Mouse (Mus musculus): Measurements from ENCODE around the gene Unc119.

Gene Unc119

DNA sequence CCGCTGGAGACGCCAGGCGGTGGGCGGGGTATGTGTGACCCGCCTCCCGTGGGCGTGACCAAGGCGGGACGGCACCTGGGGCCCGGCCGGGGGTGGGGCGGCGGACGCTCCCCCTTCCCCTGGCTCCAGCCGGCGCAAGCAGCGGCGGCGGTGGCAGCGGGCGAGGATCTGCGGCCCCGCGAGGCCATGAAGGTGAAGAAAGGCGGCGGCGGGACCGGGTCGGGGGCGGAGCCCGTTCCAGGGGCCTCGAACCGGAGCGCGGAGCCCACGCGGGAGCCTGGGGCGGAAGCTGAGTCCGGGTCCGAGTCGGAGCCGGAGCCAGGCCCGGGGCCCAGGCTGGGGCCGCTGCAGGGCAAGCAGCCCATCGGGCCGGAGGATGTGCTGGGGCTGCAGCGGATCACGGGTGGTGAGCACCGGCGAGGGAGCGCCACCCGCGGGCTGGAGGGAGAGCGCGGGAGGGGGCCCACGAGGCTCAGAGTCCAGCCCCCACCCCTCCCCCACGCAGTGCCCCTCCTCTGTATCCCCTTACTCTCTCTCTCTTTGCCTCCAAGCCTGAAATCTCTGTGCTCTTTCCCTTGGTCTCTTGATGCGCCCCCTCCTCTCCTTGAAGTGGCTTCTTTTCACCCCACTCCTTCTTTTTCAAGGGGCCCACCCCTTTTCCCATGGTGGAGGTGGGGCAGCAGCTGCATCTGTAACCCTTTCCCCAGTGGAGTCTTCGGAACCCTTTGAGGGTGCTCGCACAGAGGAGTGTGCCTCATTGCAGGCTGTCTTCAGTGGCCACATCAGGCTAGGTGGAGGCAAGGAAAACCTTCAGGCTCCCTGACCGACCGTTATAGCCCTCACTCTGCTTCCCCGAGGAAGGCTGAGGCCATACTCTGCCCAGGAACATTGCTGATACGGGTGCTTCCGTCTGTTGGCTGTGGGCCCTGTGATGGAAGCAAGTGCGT is at the start of gene Unc119:
TSS of gene Unc119 (plus strand) at position 102 of the 947 bp plus-strand sequence.
- peak; percentile 75 for DNase-seq

DNA sequence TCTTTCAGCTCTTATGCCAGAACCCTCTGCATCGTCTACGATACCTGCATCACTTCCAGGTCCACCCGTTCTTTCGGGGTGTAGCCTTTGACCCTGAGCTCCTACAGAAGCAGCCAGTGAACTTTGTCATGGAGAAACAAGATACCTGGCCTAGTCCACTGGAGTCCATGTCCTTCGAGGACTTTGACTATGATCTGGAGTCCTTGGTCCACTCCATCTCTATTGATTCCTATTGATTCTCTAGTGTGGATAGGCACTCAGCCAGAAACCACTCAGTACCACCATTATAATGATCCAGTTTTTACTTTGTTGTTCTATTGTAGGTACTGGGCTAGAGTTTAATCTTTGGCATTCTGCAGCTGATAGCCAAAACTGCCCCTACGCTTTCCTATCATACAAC is 48.7 kb upstream of the Unc119 start:
- DNase-seq, result no peak

- no peak for DNase-seq
These were observed 42.4 kb upstream of the Unc119 start for GRCm38 (mm10) chr11:78300917-78301316.

DNA sequence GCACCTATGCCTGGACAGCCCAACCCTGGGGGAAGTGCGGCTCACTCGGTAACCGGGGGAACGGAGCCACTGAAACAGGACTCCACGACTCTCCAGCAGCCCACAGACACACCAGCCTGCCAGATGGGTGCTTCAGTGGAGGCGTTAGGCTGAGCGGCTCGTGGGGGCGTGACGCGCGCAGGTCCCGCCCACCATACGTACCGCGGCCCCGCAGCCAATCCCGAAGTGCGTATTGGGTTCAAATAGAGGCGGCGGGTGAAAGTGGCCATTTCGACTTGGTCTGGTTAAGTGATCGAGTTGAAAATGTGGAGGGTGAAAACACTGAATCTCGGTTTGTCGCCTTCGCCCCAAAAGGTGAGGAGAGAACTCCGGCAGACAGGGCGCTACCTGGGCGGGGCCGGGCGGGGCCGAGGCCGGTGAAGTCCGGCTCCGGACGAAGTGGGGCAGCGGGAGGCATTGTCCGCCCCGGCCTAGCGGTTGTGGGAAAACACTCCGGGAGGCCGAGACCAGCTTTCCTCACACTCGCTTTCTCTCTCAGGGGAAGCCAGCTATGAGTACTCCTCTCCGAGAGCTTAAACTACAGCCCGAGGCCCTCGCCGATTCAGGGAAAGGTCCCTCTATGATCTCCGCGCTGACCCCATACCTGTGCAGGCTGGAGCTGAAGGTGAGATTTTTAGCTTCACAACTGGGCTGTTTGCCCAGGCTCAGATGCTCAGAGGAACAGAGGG is 41.8 kb upstream of the Unc119 start, which contains the start of gene Spag5:
TSS of gene Spag5 (plus strand) at position 173 of the 728 bp plus-strand sequence.
- peak; percentile 83 for DNase-seq

GRCm38 (mm10) chr11:78305272-78305671 is 38.0 kb upstream of the Unc119 start:
- DNase-seq, result no peak

- DNase-seq, result no peak
These were observed 32.3 kb upstream of the Unc119 start for GRCm38 (mm10) chr11:78310861-78311511.

- no peak for DNase-seq
These were observed 29.6 kb upstream of the Unc119 start for GRCm38 (mm10) chr11:78313662-78314061.

DNA sequence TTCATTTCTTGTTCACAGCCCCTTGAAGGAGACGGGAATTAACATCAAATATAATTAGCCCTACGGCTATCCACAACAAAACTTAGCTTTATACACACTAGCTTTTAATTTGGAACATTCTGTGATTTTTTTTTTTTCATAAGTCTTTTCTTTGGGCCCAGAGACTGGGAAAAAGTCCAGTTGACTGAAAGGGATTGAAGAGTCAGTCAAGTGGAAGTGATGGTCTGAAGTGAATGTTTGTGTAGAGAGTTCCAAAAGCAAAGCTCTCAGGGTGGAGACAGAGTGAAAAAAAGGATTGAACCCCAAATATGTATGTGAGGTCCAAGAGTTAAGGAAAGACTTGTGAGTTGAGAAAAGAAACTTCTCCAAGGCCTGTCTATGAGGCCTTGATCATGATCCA is 24.9 kb upstream of the Unc119 start:
- no peak for DNase-seq

- no peak for DNase-seq
These were observed 21.0 kb upstream of the Unc119 start for GRCm38 (mm10) chr11:78322076-78322831.

DNA sequence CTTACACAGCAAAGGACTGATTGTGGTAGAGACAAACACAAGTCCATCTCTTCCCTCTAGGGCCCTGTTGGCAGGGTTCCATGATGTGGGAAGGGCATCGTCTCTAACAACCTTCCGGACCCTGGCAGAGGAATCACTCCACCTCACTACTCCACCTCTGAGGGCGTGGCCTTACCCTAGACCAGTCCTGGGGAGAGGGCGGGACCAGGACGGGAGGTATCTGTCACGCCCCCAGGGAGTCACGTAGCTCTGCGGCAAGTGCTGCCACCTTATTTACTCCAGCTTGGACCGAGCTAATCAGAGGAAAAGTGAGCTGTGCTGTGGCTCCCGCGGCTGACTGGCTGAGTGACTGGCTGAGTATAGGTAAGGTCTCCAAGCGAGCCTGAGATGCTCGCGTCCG is 20.4 kb upstream of the Unc119 start, which contains the start of gene Aldoc:
TSS of gene Aldoc (plus strand) at position 109 of the 400 bp plus-strand sequence.
- peak; percentile 86 for DNase-seq

DNA sequence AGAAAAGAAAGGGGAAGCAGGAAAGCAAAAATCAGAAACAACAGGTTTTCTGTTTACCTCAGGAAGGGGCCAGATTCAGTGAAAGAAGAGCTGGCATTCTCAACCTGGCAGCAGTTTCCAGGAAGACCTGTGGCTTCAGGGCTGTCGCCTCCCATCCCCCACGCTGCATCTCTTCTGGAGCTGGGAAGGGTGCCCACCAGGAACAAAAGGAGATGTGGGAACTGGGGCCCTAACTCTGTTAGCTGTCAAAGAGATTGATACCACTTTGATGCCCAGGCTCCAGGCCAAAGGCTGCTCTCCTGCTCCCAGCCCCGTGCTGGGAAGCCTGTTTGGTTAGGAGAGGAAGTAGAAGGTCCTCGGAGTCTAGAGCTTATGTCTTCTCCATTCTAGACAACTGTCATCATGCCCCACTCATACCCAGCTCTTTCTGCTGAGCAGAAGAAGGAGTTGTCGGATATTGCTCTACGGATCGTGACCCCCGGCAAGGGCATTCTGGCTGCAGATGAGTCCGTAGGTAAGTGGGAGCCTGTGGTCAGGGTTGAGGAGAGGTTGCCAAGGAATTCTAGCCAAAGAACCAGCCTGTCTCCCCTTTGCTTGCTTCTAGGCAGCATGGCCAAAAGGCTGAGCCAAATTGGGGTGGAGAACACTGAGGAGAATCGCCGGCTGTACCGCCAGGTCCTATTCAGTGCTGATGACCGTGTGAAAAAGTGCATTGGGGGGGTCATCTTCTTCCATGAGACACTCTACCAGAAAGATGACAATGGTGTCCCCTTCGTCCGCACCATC is 19.1 kb upstream of the Unc119 start:
- peak; percentile 52 for DNase-seq

DNA sequence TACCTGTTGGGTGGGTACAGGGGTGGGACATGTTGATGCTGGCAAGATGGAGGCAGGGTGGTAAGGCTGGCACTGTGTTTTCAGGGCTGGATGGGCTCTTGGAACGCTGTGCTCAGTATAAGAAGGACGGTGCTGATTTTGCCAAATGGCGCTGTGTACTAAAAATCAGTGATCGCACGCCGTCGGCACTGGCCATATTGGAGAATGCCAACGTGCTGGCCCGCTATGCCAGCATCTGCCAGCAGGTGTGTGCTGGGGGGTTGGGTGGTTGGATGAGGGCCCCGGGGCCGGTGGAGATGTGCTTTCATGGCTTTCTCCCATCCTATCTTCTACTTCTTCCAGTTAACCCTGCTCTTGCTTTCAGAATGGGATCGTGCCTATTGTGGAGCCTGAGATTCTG is 18.3 kb upstream of the Unc119 start:
- DNase-seq, result no peak

GRCm38 (mm10) chr11:78327215-78327614 is 16.1 kb upstream of the Unc119 start:
- DNase-seq, result no peak

DNA sequence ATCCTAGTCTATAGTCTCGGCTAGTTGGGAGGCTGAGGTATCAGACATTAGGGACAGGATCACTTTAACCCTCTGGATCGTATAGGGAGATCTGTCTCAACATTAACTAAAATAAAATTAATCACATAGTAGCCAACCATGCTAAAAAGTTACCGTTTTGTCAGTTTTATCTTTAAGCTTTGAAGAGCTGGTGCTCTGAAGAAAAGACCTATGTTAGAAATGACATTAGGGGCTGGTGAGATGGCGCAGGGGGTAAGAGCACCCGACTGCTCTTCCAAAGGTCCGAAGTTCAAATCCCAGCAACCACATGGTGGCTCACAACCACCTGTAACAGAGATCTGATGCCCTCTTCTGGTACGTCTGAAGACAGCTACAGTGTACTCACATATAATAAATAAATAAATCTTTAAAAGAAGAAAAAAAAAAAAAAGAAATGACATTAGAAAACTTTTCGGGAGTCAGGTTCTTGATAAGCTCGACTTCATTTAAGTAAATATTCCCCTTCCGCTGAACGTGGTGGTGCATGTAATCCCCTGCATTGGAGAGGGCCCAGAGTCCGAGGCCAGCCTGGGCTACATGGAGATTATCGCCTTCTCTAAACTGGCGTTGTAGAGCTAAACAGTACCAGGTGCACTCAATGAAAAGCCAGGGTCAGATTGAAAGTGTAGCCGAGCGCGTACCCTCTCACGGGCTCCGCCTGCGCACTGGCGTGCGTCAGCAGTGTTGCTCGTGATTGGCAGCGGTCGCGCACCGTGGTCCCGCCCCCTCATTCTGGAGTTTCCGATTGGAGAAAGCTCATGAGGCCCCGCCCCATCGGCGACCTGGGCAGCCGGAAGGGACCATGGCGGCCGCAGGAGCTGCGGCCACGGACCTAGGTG is 15.4 kb upstream of the Unc119 start, which contains the start of gene Pigs:
TSS of gene Pigs (plus strand) at position 782 of the 878 bp plus-strand sequence.
- peak; percentile 98 for DNase-seq

- no peak for DNase-seq
These were observed 14.7 kb upstream of the Unc119 start for GRCm38 (mm10) chr11:78328512-78329056.

GRCm38 (mm10) chr11:78332676-78333075 is 10.6 kb upstream of the Unc119 start:
- no peak for DNase-seq

- no peak for DNase-seq
These were observed 9.3 kb upstream of the Unc119 start for GRCm38 (mm10) chr11:78333992-78334391.

DNA sequence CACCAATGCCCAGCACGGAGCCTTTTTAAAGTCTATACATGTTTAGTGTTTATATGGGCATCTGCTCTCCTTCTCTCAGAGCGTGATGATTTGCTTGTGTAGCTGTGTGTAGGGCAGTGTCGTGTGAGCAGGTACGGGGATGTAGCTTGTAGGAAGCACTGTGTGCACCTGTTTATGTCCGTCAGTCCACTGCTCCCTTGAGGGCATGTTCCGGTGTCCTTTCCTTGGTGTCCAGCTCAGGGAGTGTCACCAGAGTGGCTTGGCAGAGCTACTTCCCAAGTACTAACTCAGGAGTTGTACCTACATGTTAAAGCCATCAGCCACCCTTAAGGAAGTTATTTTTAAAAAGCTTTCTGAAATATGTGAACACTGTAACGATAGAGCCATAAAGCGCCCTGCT is 6.2 kb upstream of the Unc119 start:
- no peak for DNase-seq

DNA sequence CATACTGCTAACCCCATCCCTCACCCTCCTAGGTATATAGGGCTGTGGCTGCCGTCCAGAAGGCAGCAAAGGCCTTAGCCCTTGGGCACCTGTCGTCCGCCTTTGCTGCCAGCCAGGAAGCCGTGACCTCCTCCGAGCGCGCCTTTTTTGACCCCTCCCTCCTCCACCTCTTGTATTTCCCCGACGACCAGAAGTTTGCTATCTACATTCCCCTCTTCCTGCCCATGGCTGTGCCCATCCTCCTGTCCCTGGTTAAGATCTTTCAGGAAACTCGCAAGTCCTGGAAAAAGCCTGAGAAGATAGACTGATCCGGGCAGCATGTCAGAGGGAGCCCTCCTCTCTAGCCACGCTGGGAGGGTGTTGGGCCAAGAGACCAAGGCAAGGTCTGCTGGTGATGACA is 1.6 kb upstream of the Unc119 start:
- DNase-seq, result no peak

- DNase-seq, result no peak
These were observed 1.1 kb downstream of the Unc119 start for GRCm38 (mm10) chr11:78344328-78344889.
